In the genomic region with DNA sequence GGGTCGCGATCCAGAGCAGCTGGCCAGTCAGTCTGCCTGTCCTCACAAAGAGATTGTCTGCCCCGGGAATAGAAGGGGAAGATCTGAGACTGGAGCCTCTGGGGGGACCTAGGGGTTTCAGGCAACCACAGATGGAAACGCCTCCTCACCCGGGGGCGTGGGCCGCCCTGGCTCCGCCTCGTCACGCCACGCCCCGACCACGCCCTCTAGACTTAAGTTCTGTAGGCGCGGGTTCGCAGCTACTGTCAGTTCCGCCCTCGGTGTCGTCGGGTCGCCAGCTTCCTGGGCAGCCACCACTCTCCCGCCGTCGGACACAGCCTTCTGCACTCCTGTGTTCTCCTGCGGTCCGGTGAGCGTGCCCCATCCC, we compare ENCODE assay signal across 8 mouse cellular contexts. TPM values are rescaled to one million over a fixed set of nuclear protein-coding genes. Genes with fewer than 3 reads are reported as not detected.
DNase-seq lines count a peak whose midpoint lies in the region; ATAC-seq lines count a peak whose summit lies in the region.

A gene (plus strand): TSS at position 221 of the 367 bp plus-strand sequence.

- peaks cover 2% of the 10 kb centered on the region; the same call in 1 of the 2 replicates for H3K36me3 ChIP-seq in heart, embryonic 16.5 days (ENCODE audit: control insufficient read depth, insufficient read depth)
- peaks cover 43% of the 10 kb centered on the region for H3K36me3 ChIP-seq in liver, embryonic 13.5 days
- peaks cover 14% of the 10 kb centered on the region for H3K36me3 ChIP-seq in stomach, embryonic 15.5 days

- H3K4me1 ChIP-seq in heart, embryonic 16.5 days (ENCODE audit: control insufficient read depth, insufficient read depth, low read length), result peaks cover 38% of the 10 kb centered on the region
- H3K4me1 ChIP-seq in liver, embryonic 13.5 days (replicated peaks), result peaks cover 54% of the 10 kb centered on the region
- peaks cover 51% of the 10 kb centered on the region for H3K4me1 ChIP-seq in stomach, embryonic 15.5 days

- 1% methylated on average over 27 of the region's 27 CpGs for WGBS in heart, embryonic 16.5 days
- under 1% methylated on average over 27 of the region's 27 CpGs for WGBS in liver, embryonic 13.5 days (ENCODE audit: insufficient replicate concordance)
- WGBS in stomach, embryonic 15.5 days, result under 1% methylated on average over 27 of the region's 27 CpGs

- ATAC-seq in erythroid progenitor cell, adult 5-6 weeks (replicated peaks; ENCODE audit: low FRiP score, poor library complexity, severe bottlenecking), result peak; percentile 77
- peak; percentile 59 for ATAC-seq in heart, embryonic 16.5 days (replicated peaks; ENCODE audit: extremely low read depth, insufficient read depth, low FRiP score)
- ATAC-seq in liver, embryonic 13.5 days (ENCODE audit: low read depth), result peak; percentile 85
- ATAC-seq in stomach, embryonic 15.5 days (ENCODE audit: insufficient read depth, low FRiP score, low read depth), result peak; percentile 82

- peak within 1 kb of the TSS; percentile 72 for H3K9ac ChIP-seq in heart, embryonic 16.5 days (ENCODE audit: low read length)
- H3K9ac ChIP-seq in liver, embryonic 13.5 days, result peak within 1 kb of the TSS; percentile 98
- peak within 1 kb of the TSS; percentile 17 for H3K9ac ChIP-seq in stomach, embryonic 15.5 days

- H3K4me2 ChIP-seq in heart, embryonic 16.5 days (ENCODE audit: low read depth, low read length), result peak within 1 kb of the TSS; percentile 77
- peak within 1 kb of the TSS; percentile 94 for H3K4me2 ChIP-seq in liver, embryonic 13.5 days
- H3K4me2 ChIP-seq in stomach, embryonic 15.5 days, result peak within 1 kb of the TSS; percentile 96

- peak within 1 kb of the TSS; percentile 75 for H3K27ac ChIP-seq in heart, embryonic 16.5 days (ENCODE audit: low read length)
- peak within 1 kb of the TSS; percentile 94 for H3K27ac ChIP-seq in liver, embryonic 13.5 days
- peak within 1 kb of the TSS; percentile 85 for H3K27ac ChIP-seq in stomach, embryonic 15.5 days

- no peaks in the 10 kb centered on the region for H3K9me3 ChIP-seq in heart, embryonic 16.5 days (replicated peaks; ENCODE audit: control insufficient read depth, low read length)
- no peaks in the 10 kb centered on the region for H3K9me3 ChIP-seq in liver, embryonic 13.5 days (replicated peaks)
- no peaks in the 10 kb centered on the region for H3K9me3 ChIP-seq in stomach, embryonic 15.5 days

- no peaks in the 10 kb centered on the region for H3K27me3 ChIP-seq in heart, embryonic 16.5 days (ENCODE audit: control insufficient read depth, insufficient read depth, low read length)
- H3K27me3 ChIP-seq in liver, embryonic 13.5 days, result no peaks in the 10 kb centered on the region
- no peaks in the 10 kb centered on the region for H3K27me3 ChIP-seq in stomach, embryonic 15.5 days (replicated peaks)

- peak within 1 kb of the TSS; percentile 55 for H3K4me3 ChIP-seq in heart, embryonic 16.5 days (ENCODE audit: low read length)
- peak within 1 kb of the TSS; percentile 80 for H3K4me3 ChIP-seq in liver, embryonic 13.5 days (replicated peaks)
- H3K4me3 ChIP-seq in stomach, embryonic 15.5 days (replicated peaks), result peak within 1 kb of the TSS; percentile 56

- peak; percentile 98 for DNase-seq in A20 (ENCODE audit: low read depth, low spot score)
- peak; percentile 87 for DNase-seq in adrenal gland, adult 2 months
- DNase-seq in kidney, postnatal 25 days, result peak; percentile 89 to 93
- DNase-seq in liver, embryonic 13.5 days, result peak; percentile 92
- peak; percentile 97 for DNase-seq in naive thymus-derived CD4-positive, alpha-beta T cell, adult 2 months (ENCODE audit: low read depth)

RNA-seq across cellular contexts. Expression of the gene that starts here (rescaled TPM):
- total RNA-seq in adrenal gland, adult 2 months (2021), result 100 to 1,000 TPM; 187 to 254 TPM
- polyA plus RNA-seq in adrenal gland, adult 2 months (2012; rRNA removed), result 315 and 432 TPM in 2 replicates
- 753 and 755 TPM in 2 replicates for total RNA-seq in erythroid progenitor cell, adult 5-6 weeks (2015; ENCODE audit: low replicate concordance)
- 595 and 716 TPM in 2 replicates for total RNA-seq in erythroid progenitor cell, adult 5-6 weeks (2017; ENCODE audit: low replicate concordance)
- polyA plus RNA-seq in heart, embryonic 16.5 days (2015; fragmentation: Nextera tagmentation; extraction: Ambion mirVana), result 150 and 195 TPM in 2 replicates
- 673 and 808 TPM in 2 replicates for polyA plus RNA-seq in liver, embryonic 13.5 days (2015; fragmentation: Nextera tagmentation; extraction: Ambion mirVana)
- 308 and 326 TPM in 2 replicates for polyA plus RNA-seq in stomach, embryonic 15.5 days (2015; fragmentation: Nextera tagmentation; extraction: Ambion mirVana)

Comparison
In these comparisons a context has a peak if more than half of its experiments do, and no peak if none do; other contexts are left out.
1. Peak in every context shown above with its lines: DNase-seq, ATAC-seq, H3K4me3 ChIP-seq and H3K27ac ChIP-seq.
2. H3K9ac ChIP-seq: peak in every context shown above with its lines; median percentile 98 in liver, embryonic 13.5 days; 72 in heart, embryonic 16.5 days; 17 in stomach, embryonic 15.5 days.